Mouse (Mus musculus): ENCODE data around the gene Rac1. TPM values are rescaled to one million over a fixed set of nuclear protein-coding genes. Genes with fewer than 3 reads are reported as not detected.

Gene Rac1
- polyA plus RNA-seq, 2 experiments = 115 to 146 TPM

DNA sequence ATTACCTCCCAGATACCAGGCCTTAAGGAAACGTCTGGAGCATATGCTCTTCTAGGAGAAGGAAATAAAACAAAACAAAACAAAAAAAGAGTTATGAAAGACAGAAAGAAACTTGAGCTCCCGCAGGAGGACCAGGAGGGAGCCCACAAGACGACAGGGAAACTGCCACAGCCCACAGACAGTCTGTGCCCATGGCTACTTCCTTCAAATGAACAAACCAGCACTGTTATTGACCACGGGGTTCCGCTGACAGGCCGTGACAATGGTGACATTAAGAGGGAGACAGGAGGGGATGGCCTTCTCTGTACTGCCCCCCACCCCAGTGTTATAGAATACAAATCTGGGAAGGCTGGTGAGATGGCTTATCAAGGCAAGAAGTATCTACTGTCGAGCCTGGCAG lies 2.9 kb upstream of the Rac1 start:
- Histone ChIP-seq H3K27ac (no peak overlapping the region), H3K4me1 (replicated peaks; ENCODE audit: control insufficient read depth in 2 of 2, insufficient read depth in 2 of 2, low read length in 1 of 2) (peaks cover 10 to 19% of the 10 kb centered on the region in 2 experiments), H3K27me3 (ENCODE audit: control insufficient read depth, insufficient read depth, low read length) (no peaks in the 10 kb centered on the region), H3K9ac (replicated peaks) (no peak overlapping the region), H3K9me3 (ENCODE audit: control insufficient read depth, low read length) (no peaks in the 10 kb centered on the region), H3K4me2 (ENCODE audit: low read depth) (no peak overlapping the region), H3K4me3 (ENCODE audit: insufficient read depth in 1 of 2, low read depth in 2 of 2, low read length in 2 of 2) (no peak overlapping the region), H3K36me3 (replicated peaks; ENCODE audit: control insufficient read depth, insufficient read depth, low read depth) (no peaks in the 10 kb centered on the region)
- WGBS (ENCODE audit: insufficient replicate concordance) = 33% methylated on average over 7 of the region's 7 CpGs
- TF ChIP-seq EP300 (IDR thresholded peaks at IDR 0.05; ENCODE audit: low read depth) = no peak
- TF ChIP-seq CTCF (IDR thresholded peaks at IDR 0.05; ENCODE audit: low read depth) = no peak
- DNase-seq (ENCODE audit: low read depth in 3 of 3, low spot score in 3 of 3) = no peak
- no peak for ATAC-seq (ENCODE audit: insufficient read depth)

DNA sequence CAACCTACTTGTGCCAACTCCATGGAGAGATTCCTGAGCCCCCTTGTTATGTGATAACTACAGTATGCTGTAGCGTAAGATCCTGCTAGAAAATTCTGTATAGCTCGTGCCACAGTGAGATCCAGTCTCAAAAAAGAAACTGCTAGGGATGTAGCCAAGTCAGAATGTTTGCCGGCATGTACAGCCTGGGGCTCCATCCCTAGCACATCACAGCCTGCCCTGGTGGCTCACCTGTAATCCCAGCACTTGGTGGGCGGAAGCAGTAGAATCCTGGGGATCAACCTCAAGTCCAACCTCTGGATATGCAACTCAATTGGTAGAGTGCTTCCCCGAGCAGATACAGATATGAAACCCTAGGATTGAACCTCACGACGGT lies 460 bp upstream of the Rac1 start:
- TF ChIP-seq EP300 (IDR thresholded peaks at IDR 0.05; ENCODE audit: low read depth) = no peak
- Histone ChIP-seq H3K27ac (peak overlapping the region; percentile 90), H3K4me3 (ENCODE audit: insufficient read depth in 1 of 2, low read depth in 2 of 2, low read length in 2 of 2) (peak overlapping the region; percentile 96 to 97), H3K9me3 (ENCODE audit: control insufficient read depth, low read length) (no peaks in the 10 kb centered on the region), H3K27me3 (ENCODE audit: control insufficient read depth, insufficient read depth, low read length) (no peaks in the 10 kb centered on the region), H3K9ac (replicated peaks) (peak overlapping the region; percentile 99), H3K36me3 (replicated peaks; ENCODE audit: control insufficient read depth, insufficient read depth, low read depth) (peaks cover 3% of the 10 kb centered on the region; the same call in 1 of the 2 replicates), H3K4me1 (replicated peaks; ENCODE audit: control insufficient read depth in 2 of 2, insufficient read depth in 2 of 2, low read length in 1 of 2) (peaks cover 20 to 35% of the 10 kb centered on the region in 2 experiments), H3K4me2 (ENCODE audit: low read depth) (peak overlapping the region; percentile 66)
- ATAC-seq (ENCODE audit: insufficient read depth) (peak; percentile 6), DNase-seq (ENCODE audit: low read depth in 3 of 3, low spot score in 3 of 3) (no peak)
- WGBS (ENCODE audit: insufficient replicate concordance) = 15% methylated on average over 7 of the region's 7 CpGs

DNA sequence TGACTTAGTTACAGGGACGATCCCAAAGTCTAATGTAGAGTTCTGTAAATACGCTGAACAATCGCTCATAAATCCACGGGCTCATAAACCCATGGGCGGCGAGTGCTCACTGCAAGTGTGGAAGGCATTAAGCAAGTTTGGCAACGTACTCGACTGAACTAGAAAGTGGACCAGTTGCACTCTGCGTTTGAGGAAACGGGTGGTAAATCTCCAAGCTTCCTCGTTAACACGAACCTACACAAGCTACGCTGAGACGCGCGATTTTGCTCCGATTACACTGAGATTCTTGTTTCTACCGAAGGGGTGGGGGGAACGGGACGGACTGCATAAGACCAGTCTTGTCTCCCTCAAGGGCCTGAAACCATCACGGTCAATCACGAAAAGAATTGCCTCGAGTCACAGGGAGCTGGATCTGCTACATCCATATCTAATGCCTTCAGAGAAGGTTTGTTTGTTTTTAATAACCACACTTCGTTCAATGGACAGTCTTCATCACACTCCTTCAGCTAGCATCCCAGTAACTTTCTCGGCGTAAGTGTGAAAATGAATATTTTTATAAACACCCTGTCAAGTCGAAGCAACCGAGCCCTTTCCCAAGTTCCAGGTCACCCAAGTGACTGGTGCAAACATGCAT lies 1.0 kb downstream of the Rac1 start:
- DNase-seq (ENCODE audit: low read depth in 3 of 3, low spot score in 3 of 3) = peak in 1 of 3 experiments; percentile 41
- H3K4me1 ChIP-seq (replicated peaks; ENCODE audit: control insufficient read depth in 2 of 2, insufficient read depth in 2 of 2, low read length in 1 of 2) = peaks cover 30 to 46% of the 10 kb centered on the region in 2 experiments
- peak overlapping the region; percentile 99 for H3K9ac ChIP-seq (replicated peaks)

GRCm38 (mm10) chr5:143525454-143526225 lies 2.2 kb downstream of the Rac1 start:
- H3K4me3 ChIP-seq (ENCODE audit: insufficient read depth in 1 of 2, low read depth in 2 of 2, low read length in 2 of 2) = peak overlapping the region; percentile 45 to 96
- H3K27me3 ChIP-seq (ENCODE audit: control insufficient read depth, insufficient read depth, low read length) = no peaks in the 10 kb centered on the region
- H3K4me1 ChIP-seq (replicated peaks; ENCODE audit: control insufficient read depth in 2 of 2, insufficient read depth in 2 of 2, low read length in 1 of 2) = peaks cover 29 to 48% of the 10 kb centered on the region in 2 experiments
- H3K9me3 ChIP-seq (ENCODE audit: control insufficient read depth, low read length) = no peaks in the 10 kb centered on the region
- ATAC-seq (ENCODE audit: insufficient read depth) (no peak), DNase-seq (ENCODE audit: low read depth in 3 of 3, low spot score in 3 of 3) (no peak)
- TF ChIP-seq CTCF (IDR thresholded peaks at IDR 0.05; ENCODE audit: low read depth) (no peak), EP300 (IDR thresholded peaks at IDR 0.05; ENCODE audit: low read depth) (no peak)
- 56% methylated on average over 7 of the region's 7 CpGs for WGBS (ENCODE audit: insufficient replicate concordance)
- peak overlapping the region; percentile 99 for H3K9ac ChIP-seq (replicated peaks)
- H3K27ac ChIP-seq = peak overlapping the region; percentile 34
- H3K4me2 ChIP-seq (ENCODE audit: low read depth) = peak overlapping the region; percentile 66
- H3K36me3 ChIP-seq (replicated peaks; ENCODE audit: control insufficient read depth, insufficient read depth, low read depth) = peaks cover 5% of the 10 kb centered on the region

More for the DNA sequence above, 1.0 kb downstream of the Rac1 start:
- TF ChIP-seq EP300 (IDR thresholded peaks at IDR 0.05; ENCODE audit: low read depth) = no peak
- TF ChIP-seq CTCF (IDR thresholded peaks at IDR 0.05; ENCODE audit: low read depth) = no peak
- H3K36me3 ChIP-seq (replicated peaks; ENCODE audit: control insufficient read depth, insufficient read depth, low read depth) = peaks cover 3% of the 10 kb centered on the region; the same call in 1 of the 2 replicates
- WGBS (ENCODE audit: insufficient replicate concordance) = 2% methylated on average over 28 of the region's 28 CpGs
- no peaks in the 10 kb centered on the region for H3K9me3 ChIP-seq (ENCODE audit: control insufficient read depth, low read length)
- H3K27ac ChIP-seq = peak overlapping the region; percentile 90
- peak; percentile 5; the same call in 1 of the 2 replicates for ATAC-seq (ENCODE audit: insufficient read depth)
- H3K4me2 ChIP-seq (ENCODE audit: low read depth) = peak overlapping the region; percentile 66
- H3K4me3 ChIP-seq (ENCODE audit: insufficient read depth in 1 of 2, low read depth in 2 of 2, low read length in 2 of 2) = peak overlapping the region; percentile 96 to 97
- no peaks in the 10 kb centered on the region for H3K27me3 ChIP-seq (ENCODE audit: control insufficient read depth, insufficient read depth, low read length)

DNA sequence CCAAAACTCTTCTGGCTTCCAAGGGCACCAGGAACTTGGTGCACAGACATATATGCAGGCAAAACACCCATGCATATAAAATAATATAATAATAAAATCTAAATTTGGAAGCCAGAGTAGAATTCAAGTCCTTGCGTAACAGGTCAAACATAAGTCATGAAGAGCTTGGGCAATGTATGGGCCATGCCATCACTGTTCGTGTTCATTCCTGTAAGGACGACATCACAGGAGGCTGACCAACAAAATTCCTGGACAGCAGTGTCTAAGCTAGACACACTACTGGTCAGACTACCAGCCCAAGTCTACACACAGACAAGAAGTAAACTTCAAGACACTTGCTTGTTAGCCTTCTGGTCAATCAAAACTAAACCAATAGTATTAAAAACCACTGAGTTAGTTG lies 5.0 kb downstream of the Rac1 start:
- peak overlapping the region; percentile 28 for H3K4me2 ChIP-seq (ENCODE audit: low read depth)
- H3K27ac ChIP-seq = 0 out of 2 replicates have a peak overlapping the region, but pooled peaks have one; percentile 17
- peaks cover 9% of the 10 kb centered on the region for H3K36me3 ChIP-seq (replicated peaks; ENCODE audit: control insufficient read depth, insufficient read depth, low read depth)
- H3K4me1 ChIP-seq (replicated peaks; ENCODE audit: control insufficient read depth in 2 of 2, insufficient read depth in 2 of 2, low read length in 1 of 2) = peaks cover 38 to 56% of the 10 kb centered on the region in 2 experiments
- DNase-seq (ENCODE audit: low read depth in 3 of 3, low spot score in 3 of 3) (no peak), ATAC-seq (ENCODE audit: insufficient read depth) (no peak)
- 78% methylated on average over 3 of the region's 3 CpGs for WGBS (ENCODE audit: insufficient replicate concordance)
- no peak overlapping the region for H3K9ac ChIP-seq (replicated peaks)
- no peaks in the 10 kb centered on the region for H3K9me3 ChIP-seq (ENCODE audit: control insufficient read depth, low read length)
- no peak for TF ChIP-seq EP300 (IDR thresholded peaks at IDR 0.05; ENCODE audit: low read depth)
- TF ChIP-seq CTCF (IDR thresholded peaks at IDR 0.05; ENCODE audit: low read depth) = no peak
- H3K4me3 ChIP-seq (ENCODE audit: insufficient read depth in 1 of 2, low read depth in 2 of 2, low read length in 2 of 2) = no peak overlapping the region
- no peaks in the 10 kb centered on the region for H3K27me3 ChIP-seq (ENCODE audit: control insufficient read depth, insufficient read depth, low read length)
